In the genomic region with DNA sequence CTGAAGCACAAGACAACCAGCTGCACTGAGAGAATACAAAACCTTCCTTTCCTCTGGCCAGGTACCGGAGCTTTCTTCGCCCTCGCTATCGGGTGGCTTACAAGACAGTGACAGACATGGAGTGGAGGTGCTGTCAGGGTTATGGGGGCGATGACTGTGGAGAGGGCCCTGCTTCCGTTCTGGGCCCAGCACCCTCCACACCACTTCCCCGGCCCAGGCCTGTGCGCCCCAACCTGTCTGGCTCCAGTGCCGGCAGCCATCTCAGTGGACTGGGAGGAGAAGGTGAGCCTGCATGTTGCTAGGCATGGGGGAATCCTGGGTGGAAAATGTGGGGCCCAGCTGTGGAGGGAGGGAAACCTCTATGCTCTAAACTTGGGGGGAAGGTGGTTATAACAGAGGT, we compare ENCODE assay signal across 8 mouse cellular contexts. TPM values are rescaled to one million over a fixed set of nuclear protein-coding genes. Genes with fewer than 3 reads are reported as not detected.
DNase-seq lines count a peak whose midpoint lies in the region; ATAC-seq lines count a peak whose summit lies in the region.

No protein-coding gene starts in this region.

- peak; percentile 22 for ATAC-seq in embryonic facial prominence, embryonic 11.5 days (replicated peaks; ENCODE audit: insufficient number of reproducible peaks, low FRiP score, low TSS enrichment, low read depth)
- peak; percentile 19 for ATAC-seq in hindbrain, embryonic 16.5 days
- ATAC-seq in midbrain, embryonic 16.5 days: peak; percentile 40
- no peak for ATAC-seq in cerebellum, adult (ENCODE audit: insufficient number of reproducible peaks, low FRiP score, low TSS enrichment)

- H3K4me3 ChIP-seq in embryonic facial prominence, embryonic 11.5 days (ENCODE audit: low read depth, low read length): peak overlapping the region; percentile 60
- H3K4me3 ChIP-seq in hindbrain, embryonic 16.5 days (ENCODE audit: low read length): no peak overlapping the region
- H3K4me3 ChIP-seq in midbrain, embryonic 16.5 days (ENCODE audit: low read depth, low read length): no peak overlapping the region

- no peaks in the 10 kb centered on the region for H3K9me3 ChIP-seq in embryonic facial prominence, embryonic 11.5 days (replicated peaks; ENCODE audit: control insufficient read depth, low read length)
- no peaks in the 10 kb centered on the region for H3K9me3 ChIP-seq in hindbrain, embryonic 16.5 days (ENCODE audit: control insufficient read depth, low read length)
- no peaks in the 10 kb centered on the region for H3K9me3 ChIP-seq in midbrain, embryonic 16.5 days (replicated peaks; ENCODE audit: control insufficient read depth, low read length, poor library complexity, severe bottlenecking)

- peak overlapping the region; percentile 81 for H3K27ac ChIP-seq in embryonic facial prominence, embryonic 11.5 days (replicated peaks; ENCODE audit: low read depth, low read length)
- H3K27ac ChIP-seq in hindbrain, embryonic 16.5 days (ENCODE audit: low read depth, low read length): 0 out of 2 replicates have a peak overlapping the region, but pooled peaks have one; percentile 48
- H3K27ac ChIP-seq in midbrain, embryonic 16.5 days (ENCODE audit: low read length): no peak overlapping the region

- peak; percentile 42 for DNase-seq in adrenal gland, adult 8-10 months
- DNase-seq in adrenal gland, adult 2 months: no peak
- no peak for DNase-seq in embryonic facial prominence, embryonic 11.5 days (ENCODE audit: low spot score)
- DNase-seq in spleen, adult 12 weeks (ENCODE audit: low spot score): no peak
- DNase-seq in gastrocnemius, adult 18-20 months (ENCODE audit: low spot score): no peak

- peak overlapping the region; percentile 89 for H3K4me2 ChIP-seq in embryonic facial prominence, embryonic 11.5 days (ENCODE audit: low read depth, low read length)
- H3K4me2 ChIP-seq in hindbrain, embryonic 16.5 days (ENCODE audit: low read length): peak overlapping the region; percentile 32
- no peak overlapping the region for H3K4me2 ChIP-seq in midbrain, embryonic 16.5 days (ENCODE audit: low read length)

- H3K27me3 ChIP-seq in embryonic facial prominence, embryonic 11.5 days (ENCODE audit: control insufficient read depth, insufficient read depth, low read length): no peaks in the 10 kb centered on the region
- no peaks in the 10 kb centered on the region for H3K27me3 ChIP-seq in hindbrain, embryonic 16.5 days (replicated peaks; ENCODE audit: control insufficient read depth, insufficient read depth, low read length)
- no peaks in the 10 kb centered on the region for H3K27me3 ChIP-seq in midbrain, embryonic 16.5 days (ENCODE audit: control insufficient read depth, insufficient read depth, low read depth, low read length)

- H3K4me1 ChIP-seq in embryonic facial prominence, embryonic 11.5 days (ENCODE audit: control insufficient read depth, insufficient read depth, low read length): peaks cover 7% of the 10 kb centered on the region
- peaks cover 15% of the 10 kb centered on the region for H3K4me1 ChIP-seq in hindbrain, embryonic 16.5 days (ENCODE audit: control insufficient read depth, insufficient read depth, low read depth, low read length)
- H3K4me1 ChIP-seq in midbrain, embryonic 16.5 days (ENCODE audit: control insufficient read depth, insufficient read depth, low read length): peaks cover 4% of the 10 kb centered on the region

- 54% methylated on average over 9 of the region's 9 CpGs for WGBS in embryonic facial prominence, embryonic 11.5 days
- WGBS in hindbrain, embryonic 16.5 days: 68% methylated on average over 9 of the region's 9 CpGs
- 65% methylated on average over 9 of the region's 9 CpGs for WGBS in midbrain, embryonic 16.5 days

- peaks cover 8% of the 10 kb centered on the region for H3K36me3 ChIP-seq in embryonic facial prominence, embryonic 11.5 days (replicated peaks; ENCODE audit: control insufficient read depth, insufficient read depth, low read depth, low read length)
- H3K36me3 ChIP-seq in hindbrain, embryonic 16.5 days (ENCODE audit: control insufficient read depth, insufficient read depth, low read length): no peaks in the 10 kb centered on the region
- H3K36me3 ChIP-seq in midbrain, embryonic 16.5 days (ENCODE audit: control insufficient read depth, insufficient read depth, low read length): no peaks in the 10 kb centered on the region

- H3K9ac ChIP-seq in embryonic facial prominence, embryonic 11.5 days (replicated peaks; ENCODE audit: low read length): peak overlapping the region; percentile 74
- H3K9ac ChIP-seq in hindbrain, embryonic 16.5 days (ENCODE audit: low read depth, low read length): peak overlapping the region; percentile 40; the same call in 1 of the 2 replicates
- 0 out of 2 replicates have a peak overlapping the region, but pooled peaks have one; percentile 40 for H3K9ac ChIP-seq in midbrain, embryonic 16.5 days (ENCODE audit: low read depth, low read length)

RNA-seq across cellular contexts. Expression of gene Emilin1, which starts 2.3 kb away (rescaled TPM):
- 10 to 100 TPM; 48.7 to 62.4 (median 51.8) TPM for total RNA-seq in adrenal gland, adult 8-10 months (2022)
- 10 to 100 TPM; 40.3 to 62.0 TPM for total RNA-seq in adrenal gland, adult 2 months (2021)
- polyA plus RNA-seq in adrenal gland, adult 2 months (2012; rRNA removed): 64.1 and 75.1 TPM in 2 replicates
- 79.7 and 95.4 TPM in 2 replicates for polyA plus RNA-seq in embryonic facial prominence, embryonic 11.5 days (2014; fragmentation: Nextera tagmentation; extraction: Ambion mirVana)
- 16.3 and 24.6 TPM in 2 replicates for polyA plus RNA-seq in hindbrain, embryonic 16.5 days (2015; fragmentation: Nextera tagmentation; extraction: Ambion mirVana)
- polyA plus RNA-seq in midbrain, embryonic 16.5 days (2015; fragmentation: Nextera tagmentation; extraction: Ambion mirVana): 11.7 and 12.3 TPM in 2 replicates
- 1 to 10 TPM; 2.5 to 4.4 TPM for total RNA-seq in gastrocnemius, adult 18-20 months (2021)

RNA-seq across cellular contexts. Expression of gene Khk, which starts 5.8 kb away (rescaled TPM):
- 10 to 100 TPM; 60.9 to 74.4 (median 69.4) TPM for total RNA-seq in adrenal gland, adult 8-10 months (2022)
- total RNA-seq in adrenal gland, adult 2 months (2021): 10 to 100 TPM; 37.2 to 44.3 TPM
- 43.9 and 60.3 TPM in 2 replicates for polyA plus RNA-seq in adrenal gland, adult 2 months (2012; rRNA removed)
- 9.2 and 9.9 TPM in 2 replicates for polyA plus RNA-seq in embryonic facial prominence, embryonic 11.5 days (2014; fragmentation: Nextera tagmentation; extraction: Ambion mirVana)
- polyA plus RNA-seq in hindbrain, embryonic 16.5 days (2015; fragmentation: Nextera tagmentation; extraction: Ambion mirVana): 12.2 and 13.7 TPM in 2 replicates
- polyA plus RNA-seq in midbrain, embryonic 16.5 days (2015; fragmentation: Nextera tagmentation; extraction: Ambion mirVana): 9.6 and 9.9 TPM in 2 replicates
- 10 to 100 TPM; 36.5 to 36.6 TPM for total RNA-seq in gastrocnemius, adult 18-20 months (2021)

RNA-seq across cellular contexts. Expression of gene Ost4, which starts 7.9 kb away (rescaled TPM):
- 100 to 1,000 TPM; 210 to 235 (median 214) TPM for total RNA-seq in adrenal gland, adult 8-10 months (2022)
- total RNA-seq in adrenal gland, adult 2 months (2021): 100 to 1,000 TPM; 256 to 264 TPM
- 120 and 143 TPM in 2 replicates for polyA plus RNA-seq in adrenal gland, adult 2 months (2012; rRNA removed)
- polyA plus RNA-seq in embryonic facial prominence, embryonic 11.5 days (2014; fragmentation: Nextera tagmentation; extraction: Ambion mirVana): 347 and 379 TPM in 2 replicates
- polyA plus RNA-seq in hindbrain, embryonic 16.5 days (2015; fragmentation: Nextera tagmentation; extraction: Ambion mirVana): 232 and 244 TPM in 2 replicates
- 202 and 215 TPM in 2 replicates for polyA plus RNA-seq in midbrain, embryonic 16.5 days (2015; fragmentation: Nextera tagmentation; extraction: Ambion mirVana)
- total RNA-seq in gastrocnemius, adult 18-20 months (2021): 100 to 1,000 TPM; 110 to 114 TPM

RNA-seq across cellular contexts. Expression of gene Agbl5, which starts 27.0 kb away (rescaled TPM):
- total RNA-seq in adrenal gland, adult 8-10 months (2022): 10 to 100 TPM in 3 of 4 experiments, 1 to 10 TPM in 1; 9.9 to 22.6 (median 17.7) TPM
- total RNA-seq in adrenal gland, adult 2 months (2021): 1 to 10 TPM; 7.6 to 9.2 TPM
- 25.3 and 27.5 TPM in 2 replicates for polyA plus RNA-seq in adrenal gland, adult 2 months (2012; rRNA removed)
- polyA plus RNA-seq in embryonic facial prominence, embryonic 11.5 days (2014; fragmentation: Nextera tagmentation; extraction: Ambion mirVana): 31.5 and 33.0 TPM in 2 replicates
- polyA plus RNA-seq in hindbrain, embryonic 16.5 days (2015; fragmentation: Nextera tagmentation; extraction: Ambion mirVana): 19.1 and 23.1 TPM in 2 replicates
- 24.1 and 24.5 TPM in 2 replicates for polyA plus RNA-seq in midbrain, embryonic 16.5 days (2015; fragmentation: Nextera tagmentation; extraction: Ambion mirVana)
- total RNA-seq in gastrocnemius, adult 18-20 months (2021): 1 to 10 TPM; 2.1 to 3.4 TPM

RNA-seq across cellular contexts. Expression of gene Cgref1, which starts 29.9 kb away (rescaled TPM):
- total RNA-seq in adrenal gland, adult 8-10 months (2022): 1 to 10 TPM; 1.0 to 3.0 (median 1.8) TPM
- 1 to 10 TPM in 1 of 2 experiments, under 1 TPM in 1; 0.58 to 2.5 TPM for total RNA-seq in adrenal gland, adult 2 months (2021)
- polyA plus RNA-seq in adrenal gland, adult 2 months (2012; rRNA removed): 1.5 and 2.0 TPM in 2 replicates
- 3.7 and 4.4 TPM in 2 replicates for polyA plus RNA-seq in embryonic facial prominence, embryonic 11.5 days (2014; fragmentation: Nextera tagmentation; extraction: Ambion mirVana)
- polyA plus RNA-seq in hindbrain, embryonic 16.5 days (2015; fragmentation: Nextera tagmentation; extraction: Ambion mirVana): 77.3 and 89.1 TPM in 2 replicates
- polyA plus RNA-seq in midbrain, embryonic 16.5 days (2015; fragmentation: Nextera tagmentation; extraction: Ambion mirVana): 68.2 and 86.8 TPM in 2 replicates
- total RNA-seq in gastrocnemius, adult 18-20 months (2021): 1 to 10 TPM; 3.0 to 3.9 TPM
